Mouse (Mus musculus) liver, postnatal 0 days (tissue): ENCODE data around the gene Robo1.

Experiments
- CTCF ChIP-seq: sonication (generic); IDR thresholded peaks from 2 replicates; pipeline ENCODE4 v1.5.1; 2016; ENCODE audit warnings: antibody characterized with exemption, low read depth
- EP300 ChIP-seq: IDR thresholded peaks from 2 replicates; pipeline ENCODE4 v1.6.1; 2016; ENCODE audit warnings: antibody characterized with exemption, low read depth, mild to moderate bottlenecking

DNA sequence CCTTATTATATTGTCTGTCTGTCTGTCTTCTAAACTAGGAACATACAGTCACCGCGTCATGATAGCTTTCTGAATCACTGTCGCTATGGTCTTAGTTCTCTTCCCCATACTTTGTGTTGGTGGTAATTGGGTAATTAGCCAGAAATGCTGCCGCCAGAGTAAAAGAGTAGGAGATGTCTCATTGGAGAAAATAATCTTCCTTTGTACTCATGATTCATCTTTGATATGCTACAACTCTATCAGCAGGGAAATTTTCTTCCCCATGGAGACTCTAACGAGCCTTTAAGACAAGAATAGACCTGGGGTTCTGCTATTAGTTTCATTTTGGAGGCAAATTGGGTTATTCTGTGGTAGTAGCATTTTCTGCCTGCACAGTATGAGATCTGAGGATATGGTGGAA lies 503.4 kb downstream of the Robo1 start:
- TF ChIP-seq CTCF (no peak), EP300 (no peak)
